Mouse (Mus musculus) mesoderm, embryonic 11.5 days (tissue): ENCODE results near the gene Traip.
A peak's percentile ranks its signal among the peaks of the same experiment; 100 is the strongest.

Source experiments
- DNase-seq: peaks from one replicate; pipeline ENCODE4 v3.0.0-alpha.2; 2012; ENCODE audit warnings: low read depth, low spot score

Gene Traip

DNA sequence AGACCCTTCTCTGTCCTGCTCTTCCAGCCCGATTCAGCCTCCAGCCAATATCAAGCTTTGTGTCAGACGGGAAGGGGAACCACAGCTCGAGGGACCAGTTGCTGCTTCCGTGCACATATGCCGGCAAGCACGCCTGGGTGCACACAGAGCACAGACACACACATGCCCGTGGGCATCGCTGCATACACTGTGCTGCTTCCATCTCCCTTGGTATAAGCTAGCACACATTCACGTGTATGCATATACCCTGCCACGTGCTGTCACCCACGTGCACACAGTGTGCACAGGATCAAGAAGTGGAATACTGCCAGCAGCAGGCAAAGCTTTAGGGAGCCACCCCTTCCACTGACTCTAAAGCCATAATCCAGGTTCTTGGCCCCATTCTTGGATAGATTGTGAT lies 15.8 kb upstream of the Traip start:
- DNase-seq = no peak

DNA sequence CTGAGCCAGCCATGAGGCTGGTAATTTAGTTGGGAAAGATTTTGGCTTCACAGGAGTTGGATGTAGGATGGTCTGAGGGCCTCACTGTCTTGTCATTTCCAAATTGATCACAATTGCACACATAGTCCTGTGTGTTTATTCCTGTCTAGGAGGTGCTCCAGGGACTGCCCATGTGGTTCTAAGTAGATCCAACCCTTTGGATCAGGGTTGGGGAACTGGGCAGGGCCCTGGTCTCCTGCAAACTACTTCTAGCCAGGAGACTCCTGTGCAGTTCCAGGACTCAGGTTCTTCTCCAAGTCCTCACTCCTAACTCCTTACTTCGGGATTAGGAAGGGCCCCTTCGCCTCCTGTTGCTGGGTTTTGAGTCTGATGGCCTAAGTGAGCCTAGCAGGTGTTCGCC lies 14.6 kb upstream of the Traip start, which contains the start of gene Camkv:
Gene Camkv, plus strand, starts transcription at position 301 of the 400 bp plus-strand sequence.
- no peak for DNase-seq

DNA sequence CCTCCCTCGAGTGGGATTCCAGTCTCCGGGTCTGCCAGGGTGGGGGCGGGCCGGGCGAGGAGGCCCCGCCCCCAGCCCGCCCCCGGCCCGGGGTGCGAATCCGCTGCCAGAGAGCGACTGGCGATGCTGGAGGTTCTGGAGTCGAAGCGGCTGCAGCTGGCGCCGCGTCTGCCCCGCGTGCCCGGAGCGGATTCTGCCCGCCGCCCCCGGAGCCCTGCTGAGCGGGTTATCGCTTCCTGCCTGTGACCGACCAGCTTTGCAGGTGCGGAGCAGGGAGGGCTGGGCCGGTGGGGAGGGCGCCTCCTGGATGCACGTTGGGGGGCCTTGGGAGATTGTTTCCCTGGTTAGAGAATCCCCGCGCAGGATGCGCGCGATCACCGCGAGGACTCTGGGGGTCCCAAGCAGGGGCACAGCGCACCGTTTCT lies 14.1 kb upstream of the Traip start:
- peak; percentile 46 for DNase-seq

DNA sequence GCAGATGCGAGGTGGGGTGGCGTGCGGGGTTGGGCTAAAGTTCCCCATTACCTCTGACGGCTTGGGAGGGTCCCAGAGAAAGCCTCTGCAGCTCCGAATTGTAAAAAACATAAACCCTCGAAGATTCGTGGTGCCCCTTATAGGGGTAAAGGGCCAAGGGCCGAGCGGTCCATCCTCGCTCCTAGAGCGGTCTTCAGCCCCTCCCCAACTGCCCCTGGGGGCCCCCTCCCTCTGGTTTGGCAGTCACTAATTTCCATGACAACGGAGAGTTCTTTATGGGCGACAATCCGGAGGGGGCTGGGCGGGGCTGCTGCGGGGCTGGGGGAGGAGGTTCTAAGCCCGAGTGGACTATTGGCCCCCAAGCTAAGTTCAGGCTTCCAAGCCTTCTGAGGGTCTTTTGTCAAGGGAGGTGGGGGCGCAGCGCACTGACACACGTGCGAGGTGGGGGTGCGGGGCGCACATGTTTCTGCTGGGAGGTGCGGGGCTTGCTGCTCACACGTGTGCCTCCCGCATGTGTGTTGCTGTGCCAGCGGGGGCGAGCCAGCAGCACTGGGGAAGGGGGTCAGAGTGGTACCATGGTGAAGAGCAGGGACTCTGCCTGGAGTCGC lies 13.6 kb upstream of the Traip start:
- DNase-seq = no peak

DNA sequence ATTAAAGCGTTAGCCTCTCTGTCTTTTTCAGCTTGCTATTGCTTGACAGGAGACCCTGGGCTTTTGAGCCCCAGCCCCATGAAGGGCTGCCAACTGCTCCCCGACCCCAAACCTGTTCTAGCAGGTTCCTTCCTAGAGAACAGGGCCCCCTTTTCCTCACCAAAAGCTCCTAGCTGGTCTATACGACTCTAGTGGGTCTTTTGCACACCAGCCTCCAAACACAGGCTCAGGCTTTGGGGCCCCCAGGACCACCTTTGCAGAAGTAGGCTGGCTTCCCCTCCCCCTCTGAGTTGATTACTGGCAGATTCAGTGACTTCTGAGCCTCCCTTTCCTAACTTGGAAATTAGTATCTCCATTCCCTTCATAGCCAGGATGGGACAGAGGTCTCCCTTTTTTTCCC lies 13.1 kb upstream of the Traip start:
- DNase-seq = no peak

DNA sequence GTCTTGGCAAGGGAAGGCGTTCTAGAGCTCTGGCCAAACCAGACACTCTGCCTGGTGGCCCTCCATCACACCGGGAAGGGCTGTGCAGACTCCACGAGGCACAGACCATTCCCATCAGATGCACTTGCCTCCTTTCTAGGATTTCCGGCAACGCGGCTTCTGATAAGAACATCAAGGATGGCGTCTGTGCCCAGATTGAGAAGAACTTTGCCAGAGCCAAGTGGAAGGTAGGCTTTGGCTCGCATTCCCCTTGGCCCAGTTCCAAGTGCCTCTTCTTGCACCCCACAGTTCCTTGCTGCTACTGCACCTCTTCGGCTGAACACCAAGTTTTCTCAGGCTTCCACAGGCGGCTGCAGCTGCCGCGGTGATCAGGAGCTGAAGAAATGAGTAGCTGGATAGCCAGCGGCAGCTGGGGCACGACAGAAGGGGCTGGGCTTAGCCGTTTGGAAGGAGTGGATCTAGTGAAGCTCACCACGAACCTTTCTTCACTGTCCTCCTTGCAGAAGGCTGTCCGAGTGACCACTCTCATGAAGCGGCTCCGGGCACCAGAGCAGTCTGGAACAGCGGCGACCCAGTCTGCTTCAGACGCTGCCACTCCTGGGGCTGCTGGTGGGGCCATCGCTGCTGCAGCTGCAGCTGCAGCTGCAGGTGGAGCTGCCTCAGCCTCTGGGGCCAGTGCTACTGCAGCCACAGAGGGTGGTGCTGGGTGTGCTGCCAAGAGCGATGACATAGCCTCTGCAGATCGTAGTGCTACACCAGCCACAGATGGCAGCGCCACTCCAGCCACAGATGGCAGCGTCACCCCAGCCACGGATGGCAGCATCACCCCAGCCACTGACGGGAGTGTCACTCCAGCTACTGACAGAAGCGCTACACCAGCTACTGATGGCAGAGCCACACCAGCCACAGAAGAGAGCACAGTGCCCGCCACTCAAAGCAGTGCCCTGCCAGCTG lies 2.4 kb upstream of the Traip start:
- DNase-seq = no peak

DNA sequence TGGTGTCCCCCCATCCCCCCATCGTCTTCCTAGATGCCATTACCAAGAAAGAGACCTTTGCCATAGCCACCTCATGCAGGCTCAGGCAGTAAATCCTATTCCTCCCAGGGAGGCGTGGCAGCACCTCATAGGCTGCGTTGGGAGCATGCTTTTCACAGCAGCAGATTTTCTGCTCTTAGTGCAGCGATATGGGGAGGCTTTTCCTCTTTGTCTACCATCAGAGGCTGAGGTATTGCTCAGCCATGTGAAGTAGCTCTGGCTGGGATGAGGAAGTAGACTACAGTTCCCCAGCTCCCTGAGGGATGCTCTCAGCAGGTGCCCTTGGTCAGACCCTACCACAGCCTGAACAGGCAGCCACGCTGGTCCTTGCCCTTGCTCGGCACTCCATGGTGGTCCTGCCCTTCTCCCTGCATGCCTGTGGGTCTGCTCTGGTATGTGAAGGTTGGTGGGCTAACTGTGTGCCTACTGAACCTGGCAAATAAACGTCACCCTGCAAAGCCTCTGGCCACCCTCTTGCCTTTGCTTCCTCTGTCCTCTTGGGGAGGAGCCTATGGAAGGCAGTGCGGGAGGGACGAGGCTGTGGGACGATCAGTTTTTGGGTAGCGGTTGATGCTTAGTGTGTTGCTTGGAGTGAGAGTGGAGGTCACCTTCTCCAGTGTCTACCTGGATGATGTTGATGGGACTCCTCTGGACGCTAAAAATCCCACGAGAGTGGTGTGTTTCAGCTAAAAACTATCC lies 583 bp upstream of the Traip start:
- DNase-seq = no peak

DNA sequence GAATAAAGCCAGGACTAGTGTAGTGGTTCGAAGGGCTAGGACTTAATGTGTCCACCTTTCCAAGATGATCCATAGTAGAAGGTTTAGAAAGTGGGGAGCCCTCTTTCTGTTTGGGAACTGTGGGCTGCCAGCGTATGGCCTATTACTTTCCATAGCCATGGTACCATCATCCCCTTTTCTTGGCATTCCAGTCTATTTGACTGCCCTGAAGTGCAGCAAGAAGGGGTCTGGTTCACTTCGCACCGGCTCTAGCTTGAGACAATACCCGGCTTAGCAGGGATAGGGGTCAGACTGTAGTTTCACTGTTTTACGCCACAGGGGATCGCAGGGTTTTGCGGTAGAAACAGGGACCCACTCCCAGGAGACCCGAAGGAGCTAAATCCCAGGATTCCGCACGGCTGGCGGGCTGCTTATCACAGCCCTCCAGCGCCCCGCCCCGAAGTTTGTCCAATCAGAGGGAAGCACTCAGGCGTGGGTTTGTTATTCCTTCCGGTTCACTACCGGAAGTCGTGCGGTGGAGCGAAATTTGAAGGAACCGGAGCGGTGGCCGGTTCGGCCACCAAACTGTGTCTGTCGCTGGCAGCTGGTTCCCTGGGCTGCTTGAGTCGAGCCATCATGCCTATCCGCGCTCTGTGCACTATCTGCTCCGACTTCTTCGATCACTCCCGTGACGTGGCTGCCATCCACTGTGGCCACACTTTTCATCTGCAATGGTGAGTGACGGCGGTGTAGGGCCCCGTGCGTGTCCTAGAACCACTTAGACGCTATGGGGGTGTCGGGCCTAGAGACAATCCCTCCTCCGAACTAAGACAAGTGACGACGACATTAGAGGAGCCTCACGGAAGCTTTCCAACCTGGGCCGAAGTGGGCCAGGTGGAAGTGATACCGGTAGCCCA lies 772 bp downstream of the Traip start:
- peak; percentile 93 for DNase-seq

DNA sequence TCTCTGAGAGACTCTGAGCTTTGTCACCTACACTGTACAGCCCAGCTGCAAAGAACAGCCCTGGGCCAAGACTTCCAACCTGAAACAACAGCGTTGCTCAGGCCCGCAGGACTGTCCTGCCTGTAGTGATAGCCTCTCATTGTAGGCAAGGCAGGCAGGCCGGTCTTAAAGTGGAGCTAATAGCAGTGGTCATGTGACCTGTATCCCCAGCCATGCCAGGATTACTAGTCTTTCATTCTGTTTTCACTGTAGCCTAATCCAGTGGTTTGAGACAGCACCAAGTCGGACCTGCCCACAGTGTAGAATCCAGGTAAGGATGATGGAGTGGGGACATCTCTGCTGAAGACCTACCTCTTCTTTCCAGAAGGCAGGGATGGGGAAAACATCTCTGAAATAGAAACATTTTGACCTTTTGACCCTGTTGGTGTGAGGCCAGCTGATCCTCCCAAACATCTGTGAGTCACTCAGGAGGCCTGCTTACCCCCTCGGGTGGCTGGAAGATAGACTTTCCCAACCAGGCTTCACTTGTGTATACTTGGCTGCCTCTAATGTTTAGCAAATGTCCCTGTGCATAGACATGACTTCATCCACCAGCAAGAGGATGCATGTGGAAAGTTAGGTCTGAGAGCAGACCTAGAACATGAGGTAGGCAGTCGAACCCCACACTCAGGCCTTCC lies 5.8 kb downstream of the Traip start:
- no peak for DNase-seq

DNA sequence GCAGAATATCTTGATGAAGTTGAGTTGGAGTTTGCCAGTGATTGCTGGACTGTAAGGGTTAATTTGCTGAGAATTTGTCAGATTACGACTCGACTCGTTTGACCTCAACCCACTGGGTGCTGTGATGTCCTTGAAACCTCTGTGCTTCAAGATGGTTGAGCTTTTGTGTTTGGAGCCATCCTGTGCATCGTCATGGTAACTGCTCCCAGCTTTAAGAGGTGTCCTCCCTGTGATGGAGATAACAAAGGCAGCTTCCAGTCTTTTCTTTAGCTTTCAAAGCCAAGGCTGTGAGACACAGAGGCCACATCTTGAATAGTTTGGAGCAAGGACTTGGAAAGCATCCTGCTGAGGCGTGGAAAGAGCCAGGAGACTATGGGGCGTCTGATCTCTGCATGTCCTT lies 7.2 kb downstream of the Traip start:
- DNase-seq = no peak

DNA sequence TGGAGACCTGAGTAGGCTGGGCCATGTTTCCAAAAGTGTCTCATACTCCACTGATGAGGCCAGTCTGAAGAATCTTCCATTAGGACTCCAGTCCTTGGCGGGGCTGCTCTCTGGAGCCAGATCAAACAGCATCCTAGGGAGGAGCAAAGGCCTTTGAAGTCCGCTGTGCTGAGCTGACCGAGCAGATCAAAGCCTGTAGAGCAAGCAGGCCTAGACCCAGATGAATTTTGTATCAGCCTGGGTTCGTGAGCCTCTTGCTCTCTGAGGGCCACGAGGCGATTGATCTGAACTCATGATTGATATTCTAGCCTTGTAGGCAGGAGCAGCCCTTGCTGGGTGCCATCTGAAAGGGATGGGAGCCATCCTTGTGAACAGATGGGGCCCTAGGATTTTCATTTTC lies 10.0 kb downstream of the Traip start:
- DNase-seq = no peak

DNA sequence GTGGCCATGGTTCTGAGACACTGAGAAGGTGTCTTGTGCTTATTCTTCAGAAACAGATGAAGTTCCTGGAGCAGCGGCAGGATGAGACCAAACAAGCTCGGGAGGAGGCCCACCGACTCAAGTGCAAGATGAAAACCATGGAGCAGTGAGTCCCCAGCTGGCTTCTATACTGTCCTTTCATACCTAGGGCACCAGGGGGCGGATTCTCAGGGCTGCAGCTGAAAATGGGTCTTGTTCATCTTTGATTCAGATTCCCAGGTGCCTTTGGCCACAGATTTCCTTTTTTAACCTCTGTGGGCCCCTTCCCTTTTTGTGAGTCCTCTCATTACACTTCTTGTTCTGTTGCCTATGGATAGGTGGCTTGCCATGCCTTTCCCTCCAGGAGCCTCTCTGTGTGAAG lies 11.0 kb downstream of the Traip start:
- DNase-seq = no peak

DNA sequence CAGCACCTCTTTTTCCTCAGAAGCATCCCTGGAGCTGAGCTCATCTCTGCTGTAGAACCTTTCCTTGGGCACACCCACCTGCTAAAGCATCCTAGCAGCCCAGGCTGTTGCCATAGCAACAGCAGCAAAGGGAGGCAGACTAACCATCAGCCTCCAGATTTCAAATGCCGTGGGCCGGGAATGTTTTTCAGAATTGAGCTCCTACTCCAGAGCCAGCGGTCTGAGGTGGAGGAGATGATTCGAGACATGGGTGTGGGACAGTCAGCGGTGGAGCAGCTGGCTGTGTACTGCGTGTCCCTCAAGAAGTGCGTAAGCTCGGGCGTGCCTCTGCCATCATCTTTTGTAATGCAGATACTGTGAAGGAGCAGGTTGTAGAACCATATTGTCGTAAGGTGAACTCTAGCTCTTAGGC lies 11.4 kb downstream of the Traip start:
- DNase-seq = no peak

DNA sequence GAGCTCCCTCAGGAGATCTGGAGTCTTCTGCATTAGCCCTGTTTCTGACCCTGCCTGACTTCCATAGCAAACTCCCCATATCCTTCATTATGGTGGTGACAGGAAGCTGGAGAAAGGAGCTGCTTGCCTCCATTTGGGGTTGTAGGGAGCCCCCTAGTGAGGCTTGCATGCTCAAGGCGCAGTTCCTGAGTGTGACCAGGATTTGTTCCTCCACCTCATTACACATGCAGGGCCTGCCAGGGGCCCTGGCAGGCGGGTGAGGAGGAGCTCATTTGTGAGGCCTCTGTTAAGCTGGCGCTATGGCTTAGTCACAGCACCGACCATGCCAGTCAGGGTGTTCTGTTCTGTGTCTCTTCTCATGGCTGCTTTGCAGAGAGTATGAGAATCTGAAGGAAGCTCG lies 11.9 kb downstream of the Traip start:
- no peak for DNase-seq

DNA sequence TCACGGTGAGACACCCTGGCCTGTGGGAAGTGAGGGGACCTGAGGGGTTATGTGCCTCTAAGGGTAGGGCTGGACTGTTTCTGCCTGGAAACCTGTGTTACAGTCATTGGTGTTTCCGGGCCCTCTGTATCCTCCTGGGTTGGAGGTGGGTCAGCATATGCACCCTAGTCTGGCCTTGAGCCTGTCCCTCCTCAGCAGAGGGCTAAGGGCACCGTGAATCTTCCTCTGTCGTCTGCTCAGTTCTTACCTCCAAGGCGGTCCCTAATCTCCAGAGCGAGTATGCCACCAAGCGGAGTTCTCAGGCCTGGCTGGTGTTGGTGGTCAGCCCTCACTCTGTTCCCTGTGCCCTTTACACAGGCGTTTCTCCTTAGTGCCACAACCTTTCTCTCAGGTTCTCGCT lies 13.0 kb downstream of the Traip start:
- DNase-seq = no peak

DNA sequence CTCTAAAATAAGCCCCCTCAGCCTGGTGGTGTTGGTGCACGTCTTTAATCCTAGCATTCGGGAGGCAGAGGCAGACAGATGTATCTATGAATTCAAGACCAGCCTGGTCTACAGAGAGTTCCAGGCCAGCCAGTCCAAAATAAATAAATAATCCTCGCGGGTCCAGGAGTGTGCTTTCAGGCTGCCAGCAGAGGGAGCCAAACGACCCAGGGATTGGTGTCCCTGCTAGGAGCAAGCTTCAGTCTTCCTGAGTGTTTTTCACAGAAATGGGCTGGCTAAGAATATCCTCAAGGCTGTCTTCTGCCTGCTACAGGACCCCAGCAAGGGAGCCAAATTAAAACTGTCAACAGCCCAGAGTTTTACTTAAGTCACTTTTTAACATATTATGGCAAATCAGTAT lies 13.8 kb downstream of the Traip start:
- DNase-seq = peak; percentile 88

DNA sequence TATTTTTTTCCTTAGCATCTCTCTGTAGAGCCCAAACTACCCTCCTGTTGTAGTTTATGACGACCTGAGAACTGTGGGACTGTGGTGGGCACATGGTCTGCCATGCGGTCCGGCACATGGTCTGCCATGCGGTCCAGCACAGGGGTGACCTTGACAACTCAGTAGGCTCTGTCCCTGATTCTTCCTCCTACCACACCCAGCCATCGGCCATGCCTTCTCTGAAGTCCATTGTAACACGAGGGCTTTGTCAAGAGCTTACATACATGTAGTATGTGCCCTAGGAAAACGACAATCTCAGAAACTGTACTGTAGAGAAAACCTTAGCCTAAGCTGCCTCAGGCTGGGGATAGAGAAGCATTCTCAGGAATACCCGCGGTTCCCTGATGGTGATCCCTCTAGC lies 14.7 kb downstream of the Traip start:
- DNase-seq = no peak

DNA sequence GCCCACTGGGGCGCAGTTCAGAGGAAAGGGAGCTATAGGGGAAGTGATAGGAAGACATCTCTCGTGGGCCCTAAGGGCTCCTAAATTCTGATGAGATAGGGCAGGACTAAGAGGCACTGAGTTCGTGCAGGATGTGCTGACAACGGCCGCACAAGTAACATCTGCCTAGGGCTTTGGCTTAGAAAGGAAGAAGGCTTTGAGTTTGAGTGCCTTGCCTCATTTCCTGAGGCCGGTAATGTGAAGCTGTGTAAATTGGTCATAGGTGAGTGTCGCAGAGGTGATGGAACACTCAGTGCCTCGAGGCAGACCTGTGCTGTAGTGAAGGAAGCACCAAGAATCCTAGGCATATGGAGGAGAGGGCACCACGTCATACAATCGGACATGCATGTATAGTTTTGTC lies 16.7 kb downstream of the Traip start:
- DNase-seq = no peak

DNA sequence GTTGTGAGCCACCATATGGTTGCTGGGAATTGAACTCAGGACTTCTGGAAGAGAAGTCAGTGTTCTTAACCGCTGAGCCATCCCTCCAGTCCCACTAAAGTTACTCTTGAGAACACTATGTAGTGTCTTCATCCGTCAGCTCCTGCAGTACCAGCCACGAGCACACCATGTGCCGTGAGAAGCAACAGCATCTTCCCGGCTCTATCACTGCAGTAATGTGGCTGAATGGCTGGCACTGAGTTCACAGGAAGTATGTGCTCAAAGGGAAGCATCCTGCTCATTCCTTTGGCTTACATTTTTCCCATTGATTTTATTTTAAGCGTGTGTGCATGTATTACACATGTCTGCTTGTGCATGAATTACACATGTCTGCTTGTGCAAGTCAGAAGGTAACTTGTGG lies 17.5 kb downstream of the Traip start:
- DNase-seq = no peak

DNA sequence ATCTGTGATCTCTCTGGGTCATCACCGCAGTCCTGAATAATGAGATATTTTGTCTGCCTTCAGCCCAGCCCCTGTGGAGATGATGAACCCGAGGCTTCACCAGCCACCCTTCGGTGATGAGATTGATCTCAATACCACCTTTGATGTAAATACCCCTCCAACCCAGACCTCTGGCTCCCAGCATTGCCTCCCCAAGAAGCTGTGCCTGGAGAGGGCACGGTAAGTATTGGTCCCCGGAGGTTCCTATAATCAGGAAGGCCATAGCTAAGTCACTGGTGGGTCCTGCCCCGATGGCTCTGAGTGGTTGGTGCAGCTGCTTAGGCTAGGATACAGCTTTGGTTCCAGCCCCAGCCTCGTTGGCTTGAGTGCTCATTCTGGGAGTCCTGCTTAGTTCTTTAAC lies 18.6 kb downstream of the Traip start:
- no peak for DNase-seq

DNA sequence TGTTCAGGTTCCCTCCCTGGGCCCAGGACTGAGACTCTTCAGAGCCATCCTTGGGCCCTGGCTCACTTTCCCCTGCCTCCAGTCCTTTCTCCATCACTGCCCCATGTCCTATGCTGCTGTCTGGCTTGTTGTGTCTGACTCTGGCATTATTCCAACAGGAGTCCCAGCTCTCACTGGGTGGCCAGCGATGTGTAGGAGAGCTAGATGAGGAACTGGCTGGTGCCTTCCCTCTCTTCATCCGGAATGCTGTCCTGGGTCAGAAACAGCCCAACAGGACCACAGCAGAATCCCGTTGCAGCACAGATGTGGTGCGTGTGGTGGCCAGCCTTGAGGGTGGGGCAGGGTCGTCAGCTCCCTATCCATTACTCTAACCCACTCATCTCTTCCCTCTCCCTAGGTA lies 20.4 kb downstream of the Traip start:
- DNase-seq = no peak
